Mouse (Mus musculus): ENCODE results near the gene Cbarp. TPM values are rescaled to one million over a fixed set of nuclear protein-coding genes. Genes with fewer than 3 reads are reported as not detected.

Gene Cbarp
- polyA plus RNA-seq, 1 experiment from 2014 or later: 6.8 TPM

- Histone ChIP-seq H3K27me3 (ENCODE audit: poor library complexity, severe bottlenecking) (peaks cover 3% of the 10 kb centered on the region; the same call in 1 of the 2 replicates), H3K9me3 (no peaks in the 10 kb centered on the region), H3K4me1 (peaks cover 82% of the 10 kb centered on the region), H3K27ac (peak overlapping the region; percentile 99; the same call in 1 of the 2 replicates), H3K4me3 (peak overlapping the region; percentile 95), H3K36me3 (replicated peaks) (peaks cover 46% of the 10 kb centered on the region)
- WGBS: 78% methylated on average over 20 of the region's 20 CpGs
- DNase-seq (ENCODE audit: extremely low spot score, low spot score): peak; percentile 78
Observed at GRCm38 (mm10) chr10:80144864-80145838, 4.5 kb upstream of the Cbarp start.

- 93% methylated on average over 12 of the region's 12 CpGs for WGBS
- Histone ChIP-seq H3K36me3 (replicated peaks) (peaks cover 41% of the 10 kb centered on the region), H3K4me3 (peak overlapping the region; percentile 95; the same call in 1 of the 2 replicates)
Observed at GRCm38 (mm10) chr10:80144159-80144558, 3.5 kb upstream of the Cbarp start.

GRCm38 (mm10) chr10:80143664-80144063 is 3.0 kb upstream of the Cbarp start:
- Histone ChIP-seq H3K4me3 (peak overlapping the region; percentile 95; the same call in 1 of the 2 replicates), H3K27ac (no peak overlapping the region), H3K27me3 (ENCODE audit: poor library complexity, severe bottlenecking) (peaks cover 10% of the 10 kb centered on the region; the same call in 1 of the 2 replicates), H3K9me3 (no peaks in the 10 kb centered on the region), H3K4me1 (peaks cover 92% of the 10 kb centered on the region), H3K36me3 (replicated peaks) (peaks cover 41% of the 10 kb centered on the region)
- no peak for DNase-seq (ENCODE audit: extremely low spot score, low spot score)
- 95% methylated on average over 7 of the region's 7 CpGs for WGBS

More at GRCm38 (mm10) chr10:80144159-80144558, 3.5 kb upstream of the Cbarp start:
- DNase-seq (ENCODE audit: extremely low spot score, low spot score): no peak
- H3K27ac ChIP-seq: no peak overlapping the region
- H3K9me3 ChIP-seq: no peaks in the 10 kb centered on the region
- H3K27me3 ChIP-seq (ENCODE audit: poor library complexity, severe bottlenecking): peaks cover 9% of the 10 kb centered on the region; the same call in 1 of the 2 replicates
- H3K4me1 ChIP-seq: peaks cover 88% of the 10 kb centered on the region

- peak overlapping the region; percentile 95 for H3K4me3 ChIP-seq
- WGBS: under 1% methylated on average over 15 of the region's 15 CpGs
- no peak for DNase-seq (ENCODE audit: extremely low spot score, low spot score)
- no peaks in the 10 kb centered on the region for H3K9me3 ChIP-seq
- H3K4me1 ChIP-seq: peaks cover 92% of the 10 kb centered on the region
- H3K36me3 ChIP-seq (replicated peaks): peaks cover 41% of the 10 kb centered on the region
- H3K27me3 ChIP-seq (ENCODE audit: poor library complexity, severe bottlenecking): peaks cover 21% of the 10 kb centered on the region
- peak overlapping the region; percentile 89 for H3K27ac ChIP-seq
Observed at GRCm38 (mm10) chr10:80142530-80142925, 1.9 kb upstream of the Cbarp start.

- WGBS: under 1% methylated on average over 43 of the region's 43 CpGs
- peak overlapping the region; percentile 95 for H3K4me3 ChIP-seq
- peaks cover 92% of the 10 kb centered on the region for H3K4me1 ChIP-seq
Observed at GRCm38 (mm10) chr10:80141786-80142529, 1.3 kb upstream of the Cbarp start.

GRCm38 (mm10) chr10:80141243-80141642 is 608 bp upstream of the Cbarp start:
- Histone ChIP-seq H3K27me3 (ENCODE audit: poor library complexity, severe bottlenecking) (peaks cover 34% of the 10 kb centered on the region), H3K4me1 (peaks cover 92% of the 10 kb centered on the region), H3K4me3 (peak overlapping the region; percentile 95), H3K9me3 (no peaks in the 10 kb centered on the region), H3K36me3 (replicated peaks) (peaks cover 36% of the 10 kb centered on the region), H3K27ac (peak overlapping the region; percentile 85)
- DNase-seq (ENCODE audit: extremely low spot score, low spot score): peak; percentile 92
- under 1% methylated on average over 29 of the region's 29 CpGs for WGBS

More at GRCm38 (mm10) chr10:80141786-80142529, 1.3 kb upstream of the Cbarp start:
- peak overlapping the region; percentile 89 for H3K27ac ChIP-seq
- peaks cover 27% of the 10 kb centered on the region for H3K27me3 ChIP-seq (ENCODE audit: poor library complexity, severe bottlenecking)
- H3K9me3 ChIP-seq: no peaks in the 10 kb centered on the region
- DNase-seq (ENCODE audit: extremely low spot score, low spot score): peak; percentile 93
- H3K36me3 ChIP-seq (replicated peaks): peaks cover 38% of the 10 kb centered on the region

GRCm38 (mm10) chr10:80139975-80140665 is 515 bp downstream of the Cbarp start:
- Histone ChIP-seq H3K4me3 (peak overlapping the region; percentile 95), H3K27me3 (ENCODE audit: poor library complexity, severe bottlenecking) (peaks cover 45% of the 10 kb centered on the region), H3K27ac (peak overlapping the region; percentile 85; the same call in 1 of the 2 replicates), H3K9me3 (no peaks in the 10 kb centered on the region), H3K4me1 (peaks cover 85% of the 10 kb centered on the region), H3K36me3 (replicated peaks) (peaks cover 36% of the 10 kb centered on the region)
- 73% methylated on average over 11 of the region's 11 CpGs for WGBS
- no peak for DNase-seq (ENCODE audit: extremely low spot score, low spot score)

- 2% methylated on average over 9 of the region's 10 CpGs for WGBS
Observed at GRCm38 (mm10) chr10:80139439-80139775, 1.2 kb downstream of the Cbarp start.

GRCm38 (mm10) chr10:80138553-80139438 is 1.8 kb downstream of the Cbarp start, which contains the start of gene Atp5d:
TSS of gene Atp5d (plus strand) at chr10:80138632.
- Histone ChIP-seq H3K36me3 (replicated peaks) (peaks cover 36% of the 10 kb centered on the region), H3K27me3 (ENCODE audit: poor library complexity, severe bottlenecking) (peaks cover 59% of the 10 kb centered on the region), H3K4me1 (peaks cover 74% of the 10 kb centered on the region), H3K27ac (peak within 1 kb of the TSS; percentile 91), H3K4me3 (peak within 1 kb of the TSS; percentile 67), H3K9me3 (no peaks in the 10 kb centered on the region)
- peak; percentile 64 for DNase-seq (ENCODE audit: extremely low spot score, low spot score)
- under 1% methylated on average over 93 of the region's 94 CpGs for WGBS

More at GRCm38 (mm10) chr10:80139439-80139775, 1.2 kb downstream of the Cbarp start:
- Histone ChIP-seq H3K36me3 (replicated peaks) (peaks cover 36% of the 10 kb centered on the region), H3K9me3 (no peaks in the 10 kb centered on the region), H3K4me3 (peak overlapping the region; percentile 67), H3K4me1 (peaks cover 78% of the 10 kb centered on the region), H3K27ac (peak overlapping the region; percentile 91), H3K27me3 (ENCODE audit: poor library complexity, severe bottlenecking) (peaks cover 53% of the 10 kb centered on the region)
- no peak for DNase-seq (ENCODE audit: extremely low spot score, low spot score)

- Histone ChIP-seq H3K9me3 (no peaks in the 10 kb centered on the region), H3K4me1 (peaks cover 70% of the 10 kb centered on the region), H3K27me3 (ENCODE audit: poor library complexity, severe bottlenecking) (peaks cover 68% of the 10 kb centered on the region), H3K27ac (peak overlapping the region; percentile 91), H3K4me3 (peak overlapping the region; percentile 67), H3K36me3 (replicated peaks) (peaks cover 38% of the 10 kb centered on the region)
- whole genome bisulfite sequencing: 2% methylated on average over 30 of the region's 33 CpGs
- DNase-seq (ENCODE audit: extremely low spot score, low spot score): peak; percentile 53
Observed at GRCm38 (mm10) chr10:80137626-80138552, 2.7 kb downstream of the Cbarp start.
